Mouse (Mus musculus) G1E (cell line): ENCODE data around the gene Ccm2l.

ENCODE experiments used
- CTCF ChIP-seq: IDR thresholded peaks from 2 replicates; pipeline ENCODE4 v1.5.1; 2012; ENCODE audit warnings: low read depth, low read length, inconsistent platforms, mixed read lengths
- GATA1 ChIP-seq: IDR thresholded peaks from 2 replicates; pipeline ENCODE4 v1.6.1; 2012; ENCODE audit warnings: borderline replicate concordance, low read length, inconsistent platforms, mixed read lengths
- POLR2AphosphoS5 ChIP-seq: IDR thresholded peaks from 2 replicates; pipeline ENCODE4 v1.6.1; 2012; ENCODE audit warnings: low read depth, low read length, inconsistent platforms; ENCODE audit not compliant: insufficient replicate concordance
- TAL1 ChIP-seq: conservative IDR thresholded peaks from 2 replicates; pipeline ENCODE4 v1.6.1; 2012; ENCODE audit warnings: low read depth, low read length, inconsistent platforms, mixed read lengths

- TF ChIP-seq CTCF (no peak), GATA1 (no peak), TAL1 (no peak), POLR2AphosphoS5 (no peak)
These were observed 35.3 kb upstream of the Ccm2l start for GRCm38 (mm10) chr2:153030422-153030821.
